Mouse (Mus musculus) kidney, postnatal 0 days (tissue): Measurements from ENCODE around the gene Gm17079. TPM values are rescaled to one million over a fixed set of nuclear protein-coding genes. Genes with fewer than 3 reads are reported as not detected.

Experiments
- ATAC-seq: fragments of 200-750 bp; cut with Nextera tagmentation; replicated peaks from 2 replicates; pipeline ENCODE4 v1.8.0; 2017; ENCODE audit warnings: low read depth, moderate number of reproducible peaks, moderate TSS enrichment, moderate library complexity; ENCODE audit not compliant: low FRiP score
- DNase-seq: peaks from one replicate; pipeline ENCODE4 v3.0.0-alpha.2; 2016; ENCODE audit warnings: low spot score
- H3K27ac ChIP-seq: fragments of 300-500 bp; sonication (generic); 2 replicates; pipeline ENCODE4 v1.5.1; 2014; ENCODE audit warnings: mild to moderate bottlenecking
- H3K27me3 ChIP-seq: fragments of 300-500 bp; sonication (generic); 2 replicates; pipeline ENCODE4 v1.6.1; 2014; ENCODE audit warnings: low read length, mixed read lengths; ENCODE audit not compliant: insufficient read depth
- H3K36me3 ChIP-seq: fragments of 300-500 bp; sonication (generic); 2 replicates; pipeline ENCODE4 v1.6.1; 2014; ENCODE audit warnings: low read length, mixed read lengths; ENCODE audit not compliant: insufficient read depth
- H3K4me1 ChIP-seq: fragments of 300-500 bp; sonication (generic); replicated peaks from 2 replicates; pipeline ENCODE4 v1.6.1; 2014; ENCODE audit warnings: antibody characterized with exemption, low read length, mixed read lengths; ENCODE audit not compliant: insufficient read depth
- H3K4me2 ChIP-seq: fragments of 300-500 bp; sonication (generic); 2 replicates; pipeline ENCODE4 v1.6.1; 2014; ENCODE audit warnings: mild to moderate bottlenecking, low read length, moderate library complexity, mixed read lengths
- H3K4me3 ChIP-seq: fragments of 300-500 bp; sonication (generic); replicated peaks from 2 replicates; pipeline ENCODE4 v1.5.1; 2014; ENCODE audit warnings: low read depth, low read length
- H3K9ac ChIP-seq: fragments of 300-500 bp; sonication (generic); 2 replicates; pipeline ENCODE4 v1.6.1; 2014; ENCODE audit warnings: low read depth, low read length
- H3K9me3 ChIP-seq: fragments of 300-500 bp; sonication (generic); replicated peaks from 2 replicates; pipeline ENCODE4 v1.6.1; 2016; ENCODE audit warnings: low read length, inconsistent platforms, mixed read lengths
- CTCF ChIP-seq: IDR thresholded peaks from 2 replicates; pipeline ENCODE4 v1.5.1; 2016; ENCODE audit warnings: antibody characterized with exemption, low read depth, mild to moderate bottlenecking, moderate library complexity
- WGBS: fragments of 180-500 bp; shearing (Covaris S2); extraction: QIAGEN DNeasy Blood & Tissue Kit; methylation state at CpG from one replicate; pipeline ENCODE4 v1.1.7; 2014; 5-methylcytosine and 5-hydroxymethylcytosine counted together
- polyA plus RNA-seq: library from polyadenylated mRNA; unstranded; fragments of >200 nt; fragmentation: Nextera tagmentation; extraction: Ambion mirVana; gene quantifications from 2 replicates; pipeline ENCODE4 v1.2.1, GENCODE M21; 2015

Gene Gm17079
- polyA plus RNA-seq, 1 experiment from 2014 or later = not detected

DNA sequence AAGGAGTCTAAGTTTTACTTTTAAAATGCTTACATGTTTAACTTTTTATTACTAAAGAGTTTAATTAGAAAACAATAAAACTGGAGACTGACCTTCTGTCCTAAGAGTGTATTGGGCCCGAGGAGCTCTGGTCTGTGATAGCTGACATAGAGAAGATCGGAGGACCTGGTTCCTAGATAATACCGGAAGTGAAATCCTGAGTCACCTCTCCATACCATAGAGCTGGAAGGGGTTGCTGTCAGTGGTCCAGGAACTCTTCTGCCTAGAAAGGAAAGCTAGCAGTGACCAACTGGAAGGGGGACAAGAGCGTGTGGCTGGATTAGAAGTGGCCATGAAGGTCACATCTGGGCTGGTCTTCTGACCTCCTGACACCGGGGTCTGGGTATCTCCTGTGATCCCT, 18.0 kb downstream of the Gm17079 start:
- no peak overlapping the region for H3K4me3 ChIP-seq
- H3K9ac ChIP-seq = no peak overlapping the region
- ATAC-seq = no peak
- no peak for DNase-seq
- H3K4me1 ChIP-seq = no peaks in the 10 kb centered on the region
- no peaks in the 10 kb centered on the region for H3K9me3 ChIP-seq
- TF ChIP-seq CTCF = no peak
- no peaks in the 10 kb centered on the region for H3K36me3 ChIP-seq
- H3K4me2 ChIP-seq = no peak overlapping the region
- 93% methylated on average over 5 of the region's 5 CpGs for WGBS
- H3K27me3 ChIP-seq = no peaks in the 10 kb centered on the region
- no peak overlapping the region for H3K27ac ChIP-seq

Other genes with a start within 250 kb of the Gm17079 start
- not detected in 2 replicates for gene Vmn2r89, start 243.6 kb downstream of the Gm17079 start, polyA plus RNA-seq
- not detected in 2 replicates for gene Gm5622, start 142.7 kb downstream of the Gm17079 start, polyA plus RNA-seq
- gene Gm17175, start 121.4 kb downstream of the Gm17079 start, polyA plus RNA-seq = not detected in 2 replicates
- gene Gm17174, start 103.3 kb downstream of the Gm17079 start, polyA plus RNA-seq = not detected in 2 replicates
- gene Gm17078, start 84.2 kb downstream of the Gm17079 start, polyA plus RNA-seq = not detected in 2 replicates
- gene Gm4181, start 59.8 kb downstream of the Gm17079 start, polyA plus RNA-seq = not detected in 2 replicates
- gene Gm5800, start 21.7 kb upstream of the Gm17079 start, polyA plus RNA-seq = not detected in 2 replicates
- 0.28 and 0.33 TPM in 2 replicates for gene Ang4, start 78.1 kb upstream of the Gm17079 start, polyA plus RNA-seq
- gene AY358078, start 104.6 kb upstream of the Gm17079 start, polyA plus RNA-seq = not detected in 2 replicates
- not detected in 2 replicates for gene Ear6, start 158.2 kb upstream of the Gm17079 start, polyA plus RNA-seq
- gene Mettl17, start 189.4 kb upstream of the Gm17079 start, polyA plus RNA-seq = 46.3 and 46.6 TPM in 2 replicates
- gene Slc39a2, start 197.4 kb upstream of the Gm17079 start, polyA plus RNA-seq = 0.12 and 0.15 TPM in 2 replicates
- gene Ndrg2, start 218.7 kb upstream of the Gm17079 start, polyA plus RNA-seq = 89.2 and 95.3 TPM in 2 replicates
- gene Tppp2, start 223.0 kb upstream of the Gm17079 start, polyA plus RNA-seq = not detected in 2 replicates
- not detected in 2 replicates for gene Rnase13, start 227.3 kb upstream of the Gm17079 start, polyA plus RNA-seq